Mouse (Mus musculus): Measurements from ENCODE around the gene Kdm6b. TPM values are rescaled to one million over a fixed set of nuclear protein-coding genes. Genes with fewer than 3 reads are reported as not detected.
"Not testable (repeated sequence)": the region's sequence is repeated elsewhere in the genome, so short reads cannot be mapped to it uniquely, and the experiment has no call there.

The Kdm6b gene
- total RNA-seq, 1 experiment from 2014 or later: 18.4 TPM

DNA sequence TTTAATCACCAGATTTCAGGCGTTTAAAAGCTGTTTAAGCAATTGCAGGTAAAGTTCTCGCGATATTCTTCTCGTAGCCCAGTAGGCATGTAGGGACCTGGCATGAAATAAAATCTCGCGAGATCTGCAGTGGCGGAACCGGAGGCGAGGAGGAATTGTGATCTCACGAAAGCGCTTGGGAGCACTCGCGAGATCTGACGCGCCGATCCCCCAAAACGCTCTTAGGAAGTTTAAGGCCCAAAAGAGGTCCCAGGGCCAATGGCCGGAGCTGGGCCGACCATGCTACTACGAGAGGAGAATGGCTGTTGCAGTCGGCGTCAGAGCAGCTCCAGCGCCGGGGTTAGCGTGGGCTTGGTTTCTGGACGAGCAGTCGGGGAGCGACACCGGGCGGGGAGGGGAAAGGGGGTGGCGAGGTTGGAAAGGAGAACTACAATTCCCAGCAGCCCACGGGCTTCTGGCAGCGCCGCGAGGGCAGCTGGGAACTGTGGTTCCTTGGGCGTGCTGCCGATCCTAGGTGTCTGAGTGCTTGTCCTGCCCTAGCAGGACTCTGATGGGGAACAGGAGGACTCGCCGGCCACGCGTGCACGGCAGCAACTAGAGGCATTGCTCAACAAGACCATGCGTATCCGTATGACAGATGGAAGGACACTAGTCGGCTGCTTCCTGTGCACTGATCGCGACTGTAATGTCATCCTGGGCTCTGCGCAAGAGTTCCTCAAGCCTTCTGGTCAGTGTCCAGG is 17.7 kb downstream of the Kdm6b start:
- ATAC-seq (ENCODE audit: extremely low read depth, insufficient number of reproducible peaks, low FRiP score, poor library complexity, severe bottlenecking): peak; percentile 77

DNA sequence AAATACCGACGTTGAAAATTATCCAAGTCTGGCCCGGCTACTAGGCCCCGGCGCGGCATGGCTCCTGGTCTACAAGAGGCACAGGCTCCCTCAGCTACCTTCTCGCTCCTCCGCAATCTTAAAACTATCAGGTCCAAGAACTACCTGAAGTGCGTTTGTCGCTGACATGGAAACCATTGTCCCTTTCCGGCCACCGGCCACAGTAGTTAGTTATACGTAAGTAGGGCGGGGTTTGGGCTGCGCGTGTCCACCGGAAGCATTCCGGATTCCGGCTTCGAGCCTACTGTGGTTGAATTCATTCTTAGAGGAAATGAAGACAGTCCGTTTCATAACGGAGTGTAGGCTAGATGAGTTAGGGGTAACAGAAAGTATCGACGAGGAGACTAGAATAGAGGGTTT is 18.2 kb downstream of the Kdm6b start, which contains the start of the genes Naa38 and Cyb5d1:
TSS of gene Naa38 (plus strand) at position 253 of the 399 bp plus-strand sequence.
TSS of gene Cyb5d1 (minus strand) at position 397 of the 399 bp plus-strand sequence.
- peak; percentile 58 for ATAC-seq (ENCODE audit: extremely low read depth, insufficient number of reproducible peaks, low FRiP score, poor library complexity, severe bottlenecking)

DNA sequence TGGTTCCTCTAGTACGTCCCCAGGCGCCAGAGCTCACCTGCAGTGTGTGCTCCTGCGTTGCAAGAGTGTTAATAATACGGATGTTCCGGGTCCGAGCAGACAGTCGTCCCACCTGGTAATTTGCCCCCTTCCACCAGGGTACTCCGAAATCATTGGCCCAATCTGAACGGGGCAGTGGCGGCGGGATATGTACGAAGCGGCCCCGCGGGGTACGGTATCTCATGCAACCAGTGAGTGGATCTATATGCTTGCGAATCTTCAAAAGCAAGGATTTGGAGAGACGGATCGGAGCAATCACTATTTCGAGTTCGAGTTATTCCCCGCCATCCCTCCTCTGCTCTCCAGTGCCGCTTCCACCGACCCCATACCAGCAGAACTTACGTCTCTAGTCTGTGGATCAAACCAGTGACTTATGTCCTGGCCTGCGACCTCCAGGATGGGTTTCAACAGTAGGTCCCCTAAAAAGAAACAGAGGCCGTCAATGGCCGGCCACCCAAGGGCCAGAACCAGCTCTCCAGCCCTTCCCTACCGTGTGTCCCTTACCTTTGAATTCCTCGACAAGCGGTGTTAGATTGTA is 18.8 kb downstream of the Kdm6b start:
- not testable (repeated sequence) for ATAC-seq (ENCODE audit: extremely low read depth, insufficient number of reproducible peaks, low FRiP score, poor library complexity, severe bottlenecking)

DNA sequence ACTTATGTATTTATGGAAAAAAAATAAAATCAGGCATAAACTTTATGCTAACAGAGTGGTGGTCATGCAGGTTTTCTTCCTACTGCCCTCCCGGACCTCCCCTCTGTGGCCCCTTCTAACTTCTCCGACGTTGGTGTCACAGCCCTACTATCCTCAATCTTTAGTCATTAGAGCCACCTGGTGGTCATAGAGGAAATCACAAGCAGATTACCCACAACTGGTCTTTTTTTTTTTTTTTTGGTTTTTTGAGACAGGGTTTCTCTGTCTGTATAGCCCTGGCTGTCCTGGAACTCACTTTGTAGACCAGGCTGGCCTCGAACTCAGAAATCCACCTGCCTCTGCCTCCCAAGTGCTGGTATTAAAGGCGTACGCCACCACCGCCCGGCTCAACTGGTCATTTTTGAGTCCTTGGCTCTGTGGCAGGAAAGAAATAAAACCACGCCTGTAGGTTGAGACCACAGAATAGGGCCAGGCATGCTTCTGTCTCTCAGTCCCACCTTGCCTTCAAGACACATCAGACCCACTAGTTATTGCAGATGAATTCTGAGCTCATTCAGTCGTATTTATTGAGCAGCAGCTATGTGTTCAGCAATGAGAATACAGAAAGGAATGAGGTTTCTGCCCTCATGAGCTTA is 23.0 kb downstream of the Kdm6b start:
- ATAC-seq (ENCODE audit: extremely low read depth, insufficient number of reproducible peaks, low FRiP score, poor library complexity, severe bottlenecking): peak; percentile 50; the same call in 1 of the 2 replicates

DNA sequence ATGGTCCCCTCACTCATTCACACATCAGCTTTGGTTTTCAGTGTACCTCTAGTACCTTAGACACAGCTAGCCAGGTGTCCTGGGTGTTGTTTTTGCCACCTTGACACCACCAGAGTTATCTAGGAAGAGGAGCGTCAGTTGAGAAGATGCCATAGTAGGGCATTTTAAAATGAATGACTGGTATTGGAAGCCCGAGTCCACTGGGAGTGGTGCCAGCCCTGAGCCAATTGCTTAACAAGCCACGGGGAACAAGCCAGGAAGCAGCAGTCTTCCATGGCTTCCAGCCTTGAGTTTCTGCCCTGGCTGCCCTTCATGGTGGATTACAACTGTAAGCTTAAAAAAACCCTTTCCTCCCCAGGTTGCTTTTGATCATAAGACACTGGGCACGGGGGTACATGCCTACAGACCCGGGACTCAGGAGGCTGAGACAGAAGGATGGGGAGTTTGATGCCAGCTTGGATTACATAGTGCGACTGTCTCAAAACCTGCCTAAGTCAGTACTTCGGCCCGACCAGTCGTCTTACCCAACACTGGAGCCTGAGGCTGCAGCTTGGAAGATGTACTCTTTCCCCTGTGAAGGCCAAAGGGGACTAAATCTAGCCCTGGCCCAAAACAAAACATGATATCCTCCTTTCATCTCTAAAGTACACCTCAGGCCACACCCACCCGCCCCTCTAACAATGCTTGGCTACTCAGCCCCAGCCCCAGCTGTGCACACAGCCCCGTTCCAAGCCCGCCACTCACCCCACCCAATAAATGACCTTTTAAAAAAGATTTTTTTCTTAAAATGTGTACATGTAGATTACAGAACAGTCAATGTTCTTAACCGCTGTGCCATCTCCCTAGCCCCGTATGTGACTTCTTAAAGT is 23.7 kb downstream of the Kdm6b start:
- no peak for ATAC-seq (ENCODE audit: extremely low read depth, insufficient number of reproducible peaks, low FRiP score, poor library complexity, severe bottlenecking)

DNA sequence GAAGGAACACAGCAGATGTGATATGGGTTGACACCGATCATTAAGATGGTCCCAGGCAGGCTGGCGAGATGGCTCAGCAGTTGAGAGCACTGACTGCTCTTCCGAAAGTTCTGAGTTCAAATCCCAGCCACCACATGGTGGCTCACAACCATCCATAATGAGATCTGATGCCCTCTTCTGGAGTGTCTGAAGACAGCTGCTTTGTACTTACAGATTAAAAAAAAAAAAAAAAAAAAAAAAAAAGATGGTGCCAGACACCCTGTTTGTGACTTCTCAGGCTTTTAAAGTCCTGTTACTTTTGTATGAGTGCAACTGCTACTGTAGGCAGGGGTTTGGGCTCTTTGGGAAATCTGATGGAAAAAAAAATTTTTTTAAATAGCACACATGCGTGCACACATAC is 24.8 kb downstream of the Kdm6b start:
- no peak for ATAC-seq (ENCODE audit: extremely low read depth, insufficient number of reproducible peaks, low FRiP score, poor library complexity, severe bottlenecking)

DNA sequence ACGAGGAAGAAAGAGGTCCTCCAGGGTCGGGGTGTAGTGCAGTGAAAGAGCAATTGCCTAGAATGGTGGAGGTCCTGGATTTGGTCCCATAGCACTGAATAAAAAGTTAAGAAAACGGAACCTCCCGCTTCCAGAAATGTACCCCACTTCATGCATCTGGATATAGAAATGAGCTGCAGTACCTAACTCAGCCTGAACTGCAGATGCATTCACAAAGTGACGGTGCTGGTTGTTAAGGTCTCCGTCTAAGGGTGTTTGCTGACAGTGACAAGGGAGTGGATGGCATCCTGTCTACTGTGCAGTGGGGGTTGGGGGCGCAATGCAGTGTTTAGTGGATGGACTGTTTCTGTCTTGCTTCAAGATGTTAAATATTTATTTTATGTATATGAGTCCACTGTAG is 26.7 kb downstream of the Kdm6b start:
- no peak for ATAC-seq (ENCODE audit: extremely low read depth, insufficient number of reproducible peaks, low FRiP score, poor library complexity, severe bottlenecking)

DNA sequence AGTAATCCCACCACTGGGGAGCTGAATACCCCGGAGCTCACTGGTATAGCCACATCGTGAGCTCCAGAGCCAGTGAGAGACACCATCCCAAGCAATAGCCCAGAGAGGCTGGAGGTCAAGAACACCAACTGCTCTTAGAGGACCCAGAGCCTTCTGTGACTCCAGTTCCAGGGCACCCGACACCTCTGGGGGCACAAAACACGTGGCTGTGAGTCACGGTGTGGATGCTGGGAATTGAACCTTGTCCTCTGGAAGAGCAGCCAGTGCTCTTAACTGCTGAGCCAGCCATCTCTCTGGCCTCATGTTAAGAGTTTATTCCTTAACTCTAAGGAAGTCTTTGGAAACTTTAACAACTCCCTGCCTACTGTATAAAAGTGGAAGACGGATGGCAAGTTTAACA is 28.5 kb downstream of the Kdm6b start:
- no peak for ATAC-seq (ENCODE audit: extremely low read depth, insufficient number of reproducible peaks, low FRiP score, poor library complexity, severe bottlenecking)

DNA sequence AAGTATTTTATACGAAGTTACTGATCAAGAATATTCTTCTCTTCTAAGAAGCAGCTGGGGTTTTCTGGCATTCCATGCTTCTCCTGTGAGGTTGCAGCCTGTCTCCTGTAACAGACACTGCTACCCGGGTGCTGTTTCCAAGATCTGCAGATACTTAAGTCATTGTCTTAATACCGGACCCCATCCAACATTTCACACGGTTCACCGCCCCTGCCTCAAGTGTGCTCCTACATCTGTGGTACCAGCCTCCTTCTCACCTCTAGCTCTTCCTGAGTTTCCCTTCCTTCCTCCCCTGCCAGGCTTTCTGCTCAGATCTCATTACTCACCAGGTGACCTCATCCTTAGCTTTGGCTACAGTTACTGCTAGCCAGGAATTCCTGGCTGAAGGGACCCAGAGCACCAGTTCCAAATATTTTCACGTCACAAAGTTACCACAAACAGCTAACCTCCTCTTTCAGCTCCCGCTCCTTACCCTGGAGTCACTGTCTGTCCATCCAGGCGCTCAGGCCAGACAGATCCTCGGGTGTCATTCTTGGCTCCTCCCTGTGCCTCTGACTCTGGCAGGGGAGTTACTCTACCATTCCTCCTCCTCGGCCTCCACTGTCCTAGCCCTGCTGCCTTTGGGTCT is 30.9 kb downstream of the Kdm6b start:
- ATAC-seq (ENCODE audit: extremely low read depth, insufficient number of reproducible peaks, low FRiP score, poor library complexity, severe bottlenecking): no peak

DNA sequence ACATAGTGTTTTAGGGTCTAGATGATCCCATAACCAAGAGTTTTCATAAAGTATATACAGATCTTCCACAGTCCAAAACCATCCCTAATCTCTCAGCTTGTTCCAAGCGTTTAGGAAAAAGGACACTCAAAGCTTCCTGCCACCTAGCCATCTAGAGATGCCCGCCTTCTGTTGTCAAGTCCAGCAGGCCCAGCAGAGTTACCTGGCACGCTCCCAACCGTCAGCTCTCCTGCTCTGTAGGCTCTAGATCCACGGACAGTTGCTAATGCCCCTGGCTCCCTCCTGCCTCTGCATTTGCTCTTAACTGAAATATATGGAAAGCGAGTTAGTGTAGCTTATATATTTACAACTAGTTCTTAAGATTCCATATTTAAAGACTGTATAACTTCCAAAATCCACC is 32.1 kb downstream of the Kdm6b start:
- no peak for ATAC-seq (ENCODE audit: extremely low read depth, insufficient number of reproducible peaks, low FRiP score, poor library complexity, severe bottlenecking)

DNA sequence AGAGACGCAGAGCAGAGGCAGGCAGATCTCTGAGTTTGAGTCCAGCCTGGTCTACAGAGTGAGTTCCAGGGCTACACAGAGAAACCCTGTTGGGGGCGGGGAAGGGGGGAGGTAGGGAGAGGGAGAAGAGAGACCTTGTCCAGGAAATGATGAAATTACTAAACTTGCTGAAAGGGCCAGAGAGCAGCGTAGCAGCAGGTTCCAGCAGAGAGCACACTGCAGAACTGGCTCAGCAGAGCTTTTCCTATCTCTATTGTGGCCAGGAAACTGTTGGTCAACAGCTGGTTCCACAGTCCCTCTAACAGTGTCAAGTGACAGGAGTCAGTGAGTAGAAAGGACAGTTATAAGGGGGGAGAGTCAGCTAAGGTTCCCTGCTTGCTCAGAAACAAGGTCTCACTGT is 33.9 kb downstream of the Kdm6b start:
- no peak for ATAC-seq (ENCODE audit: extremely low read depth, insufficient number of reproducible peaks, low FRiP score, poor library complexity, severe bottlenecking)

DNA sequence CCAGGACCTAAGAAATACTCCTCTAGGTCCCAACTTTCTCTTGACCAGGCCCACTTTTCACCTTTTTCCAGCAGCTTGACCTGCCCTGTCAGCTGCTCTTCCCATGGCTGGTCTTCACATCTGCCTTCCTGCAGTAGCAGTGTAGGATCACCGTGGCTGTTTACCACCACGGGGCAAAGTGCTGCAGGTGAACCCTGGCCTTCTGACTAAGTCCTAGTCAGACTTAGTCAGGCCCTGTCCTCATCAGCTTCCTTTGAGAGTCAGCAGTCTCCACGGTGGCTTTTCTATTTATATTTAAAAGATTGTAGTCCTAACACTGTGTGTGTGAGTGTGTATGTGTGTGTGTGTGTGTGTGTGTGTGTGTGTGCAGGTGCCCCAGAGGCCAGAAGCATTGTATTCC is 35.7 kb downstream of the Kdm6b start:
- ATAC-seq (ENCODE audit: extremely low read depth, insufficient number of reproducible peaks, low FRiP score, poor library complexity, severe bottlenecking): no peak

DNA sequence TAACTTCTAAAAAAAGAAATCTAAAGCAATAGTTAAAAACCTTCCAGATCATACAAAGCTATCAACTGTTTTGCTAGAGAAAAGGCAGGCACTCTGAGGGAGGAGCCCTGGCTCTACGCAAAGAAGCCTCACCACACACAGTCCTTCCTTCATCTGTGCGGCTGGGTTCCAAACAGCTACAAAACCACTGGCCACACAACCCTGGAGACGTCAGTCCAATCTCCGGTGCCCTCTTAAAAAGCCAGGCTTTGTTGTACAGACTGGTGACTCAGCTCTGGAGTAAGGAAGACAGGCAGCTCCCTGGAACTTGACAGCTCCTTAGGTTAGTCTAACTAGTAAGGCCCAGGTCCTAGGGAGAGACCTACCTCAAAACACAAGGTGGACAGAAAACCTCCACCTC is 37.8 kb downstream of the Kdm6b start:
- ATAC-seq (ENCODE audit: extremely low read depth, insufficient number of reproducible peaks, low FRiP score, poor library complexity, severe bottlenecking): no peak

DNA sequence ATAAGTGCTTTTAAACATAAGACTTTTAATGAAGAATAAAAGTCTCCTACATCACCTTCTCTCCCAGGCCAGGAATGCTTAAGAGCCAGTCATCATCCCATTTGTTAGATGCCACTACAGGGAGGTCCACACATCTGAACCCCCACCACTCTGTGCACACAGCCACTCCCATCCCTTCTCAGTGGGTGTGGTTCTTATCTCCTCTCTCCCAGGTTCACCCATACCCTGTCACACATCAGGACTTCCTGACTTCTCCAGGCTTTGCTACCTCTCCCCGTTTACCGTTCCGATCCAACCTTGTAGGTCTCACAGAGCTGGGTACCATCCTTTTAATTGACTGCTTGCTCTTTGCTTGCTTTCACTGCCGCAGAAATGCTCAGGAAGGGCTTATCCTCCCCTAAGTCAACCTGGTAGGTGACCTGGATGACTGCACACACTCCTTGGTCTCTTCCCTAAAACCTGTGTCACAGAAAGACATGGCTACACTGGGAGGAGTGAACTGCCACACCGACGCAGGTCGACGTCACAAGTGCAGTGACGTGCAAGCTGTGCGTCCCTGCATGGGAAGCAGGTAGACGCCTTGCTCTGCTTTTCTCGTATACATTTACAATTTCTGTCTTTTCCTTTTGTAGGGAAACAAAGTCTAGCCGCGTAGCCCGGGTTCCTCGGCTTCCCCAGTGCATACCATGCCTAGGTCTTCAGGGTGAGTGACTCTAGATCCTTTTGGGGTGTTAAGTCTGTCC is 40.1 kb downstream of the Kdm6b start:
- ATAC-seq (ENCODE audit: extremely low read depth, insufficient number of reproducible peaks, low FRiP score, poor library complexity, severe bottlenecking): no peak

DNA sequence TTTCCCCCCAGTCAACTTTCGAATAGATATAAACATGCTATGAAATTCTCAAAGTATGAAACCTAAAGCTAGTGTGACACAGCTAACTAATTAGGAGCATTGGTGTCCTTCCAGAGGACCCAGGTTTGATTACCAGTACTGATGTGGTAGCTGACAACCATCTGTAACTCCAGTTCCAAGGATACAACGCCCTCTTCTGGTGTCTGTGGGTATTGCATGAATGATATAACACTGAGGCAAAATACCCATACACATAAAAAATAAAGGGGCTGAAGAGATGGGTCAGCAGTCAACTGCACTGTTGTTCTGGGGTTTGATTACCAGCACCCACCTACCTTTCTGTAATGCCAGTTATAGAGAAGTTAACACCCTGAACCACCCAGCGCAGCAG is 40.7 kb downstream of the Kdm6b start:
- ATAC-seq (ENCODE audit: extremely low read depth, insufficient number of reproducible peaks, low FRiP score, poor library complexity, severe bottlenecking): no peak

DNA sequence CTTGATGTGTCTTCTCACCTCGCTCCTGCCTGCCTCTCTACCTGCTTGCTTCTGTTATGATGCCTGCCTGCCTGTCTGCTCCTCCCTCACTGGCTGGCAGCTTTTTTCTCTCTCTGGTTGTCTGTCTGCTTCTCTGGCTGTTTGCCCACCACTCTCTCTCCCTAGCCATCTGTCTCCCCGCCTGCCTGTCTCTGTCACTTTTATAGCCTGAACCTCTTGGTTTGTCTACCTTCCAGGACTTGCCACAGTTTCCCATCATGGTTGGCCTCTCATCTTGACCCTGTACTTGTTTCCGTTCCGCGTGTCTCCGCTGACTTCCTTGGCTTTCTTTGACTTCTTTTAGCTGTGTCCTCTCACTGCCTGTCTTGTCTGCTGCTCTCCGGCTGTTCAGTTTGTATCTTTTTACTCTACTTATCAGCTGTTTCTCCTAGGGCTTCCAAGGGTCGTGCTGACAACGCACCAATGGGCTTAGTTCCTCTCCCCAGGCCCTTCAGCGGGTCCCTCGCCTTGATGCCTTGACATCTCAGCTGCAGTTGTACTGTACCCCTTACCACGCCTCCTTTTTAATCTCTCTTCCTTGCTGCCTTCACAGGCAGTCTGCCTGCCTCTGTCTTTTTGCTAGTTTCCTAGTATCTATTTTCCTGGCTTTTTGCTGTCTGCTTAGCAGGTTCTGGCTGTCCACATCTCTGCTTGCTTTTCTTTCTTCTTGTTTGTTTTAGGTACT is 41.3 kb downstream of the Kdm6b start:
- ATAC-seq (ENCODE audit: extremely low read depth, insufficient number of reproducible peaks, low FRiP score, poor library complexity, severe bottlenecking): no peak

DNA sequence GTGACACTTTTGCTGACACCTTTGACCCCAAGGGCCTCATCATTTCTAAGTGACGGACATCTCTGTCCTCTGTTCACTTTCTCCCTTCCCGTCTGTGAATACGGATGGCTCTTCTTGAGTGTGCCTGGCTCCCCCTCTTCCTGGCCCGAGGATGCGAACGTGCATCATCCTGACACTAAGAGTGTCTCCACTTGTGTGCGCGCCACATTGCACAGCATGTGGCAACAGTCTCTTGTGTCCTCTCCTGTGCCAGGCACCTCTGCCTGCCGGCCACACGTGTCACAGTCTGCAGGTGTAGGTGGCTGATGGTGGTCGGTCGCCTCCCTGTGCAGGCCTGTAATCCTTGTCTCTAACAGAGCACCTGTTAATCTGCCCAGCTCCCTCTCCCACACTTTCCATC is 41.9 kb downstream of the Kdm6b start:
- ATAC-seq (ENCODE audit: extremely low read depth, insufficient number of reproducible peaks, low FRiP score, poor library complexity, severe bottlenecking): no peak

DNA sequence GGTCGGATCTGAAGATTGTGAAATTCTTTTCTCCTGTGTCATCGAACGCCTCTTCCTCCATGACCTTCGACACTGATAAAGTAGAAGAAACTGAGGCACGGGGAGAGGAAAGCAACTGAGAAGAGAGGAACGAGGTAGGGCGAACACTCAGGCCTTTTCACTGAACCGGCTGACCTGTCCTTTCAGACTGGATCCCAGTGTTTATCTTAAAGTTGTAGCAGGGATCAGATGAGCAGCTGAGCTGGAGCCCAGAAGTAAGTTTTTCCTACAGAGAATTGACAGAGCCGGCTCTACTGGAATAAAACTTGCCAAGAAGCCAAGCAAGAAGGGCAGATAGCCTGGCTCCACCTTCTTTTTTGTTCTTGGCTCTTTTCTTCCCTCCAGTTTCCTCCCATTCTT is 42.7 kb downstream of the Kdm6b start:
- ATAC-seq (ENCODE audit: extremely low read depth, insufficient number of reproducible peaks, low FRiP score, poor library complexity, severe bottlenecking): no peak

All from neutrophil, adult 5-6 weeks (primary cell).